Mouse (Mus musculus) midbrain, embryonic 11.5 days (tissue): ENCODE data around the gene Src. TPM values are rescaled to one million over a fixed set of nuclear protein-coding genes. Genes with fewer than 3 reads are reported as not detected.

ENCODE experiments used
- ATAC-seq: fragments of 200-750 bp; cut with Nextera tagmentation; 2 replicates; pipeline ENCODE4 v1.8.0; 2017; ENCODE audit warnings: moderate TSS enrichment, moderate library complexity; ENCODE audit not compliant: low FRiP score
- DNase-seq: peaks from one replicate; pipeline ENCODE4 v3.0.0; 2015; ENCODE audit warnings: low spot score; ENCODE audit errors: missing footprints
- H3K27ac ChIP-seq: fragments of 300-500 bp; sonication (generic); 2 replicates; pipeline ENCODE4 v1.5.1; 2014; ENCODE audit warnings: low read depth, low read length
- H3K27me3 ChIP-seq: fragments of 300-500 bp; sonication (generic); 2 replicates; pipeline ENCODE4 v1.6.1; 2014; ENCODE audit warnings: mild to moderate bottlenecking, low read length, moderate library complexity, mixed read lengths; ENCODE audit not compliant: control insufficient read depth, insufficient read depth
- H3K36me3 ChIP-seq: fragments of 300-500 bp; sonication (generic); 2 replicates; pipeline ENCODE4 v1.6.1; 2014; ENCODE audit warnings: mild to moderate bottlenecking, low read length, moderate library complexity, mixed read lengths; ENCODE audit not compliant: control insufficient read depth, insufficient read depth
- H3K4me1 ChIP-seq: fragments of 300-500 bp; sonication (generic); 2 replicates; pipeline ENCODE4 v1.6.1; 2014; ENCODE audit warnings: low read length; ENCODE audit not compliant: control insufficient read depth, insufficient read depth
- H3K4me2 ChIP-seq: fragments of 300-500 bp; sonication (generic); 2 replicates; pipeline ENCODE4 v1.6.1; 2014; ENCODE audit warnings: mild to moderate bottlenecking, moderate library complexity
- H3K4me3 ChIP-seq: fragments of 300-500 bp; sonication (generic); 2 replicates; pipeline ENCODE4 v1.5.1; 2014; ENCODE audit warnings: low read depth, low read length
- H3K9ac ChIP-seq: fragments of 300-500 bp; sonication (generic); 2 replicates; pipeline ENCODE4 v1.6.1; 2014; ENCODE audit warnings: low read length
- H3K9me3 ChIP-seq: fragments of 300-500 bp; sonication (generic); 2 replicates; pipeline ENCODE4 v1.6.1; 2016; ENCODE audit warnings: low read length; ENCODE audit not compliant: control insufficient read depth
- WGBS: fragments of 180-500 bp; shearing (Covaris S2); extraction: QIAGEN DNeasy Blood & Tissue Kit; methylation state at CpG from one replicate; pipeline ENCODE4 v1.1.7; 2014; 5-methylcytosine and 5-hydroxymethylcytosine counted together
- polyA plus RNA-seq: library from polyadenylated mRNA; unstranded; fragments of >200 nt; fragmentation: Nextera tagmentation; extraction: Ambion mirVana; gene quantifications from 2 replicates; pipeline ENCODE4 v1.2.1, GENCODE M21; 2014

Src gene
- polyA plus RNA-seq, 1 experiment from 2014 or later: 14.0 TPM

- peaks cover 2% of the 10 kb centered on the region for H3K36me3 ChIP-seq
- H3K27me3 ChIP-seq: no peaks in the 10 kb centered on the region
- H3K9ac ChIP-seq: no peak overlapping the region
- H3K4me2 ChIP-seq: no peak overlapping the region
- ATAC-seq (no peak), DNase-seq (peak; percentile 12)
- H3K27ac ChIP-seq: no peak overlapping the region
- no peak overlapping the region for H3K4me3 ChIP-seq
- H3K4me1 ChIP-seq: no peaks in the 10 kb centered on the region
- WGBS: 98% methylated on average over 2 of the region's 2 CpGs
- H3K9me3 ChIP-seq: no peaks in the 10 kb centered on the region
These were observed 25.9 kb upstream of the Src start for GRCm38 (mm10) chr2:157392331-157392730.

- Histone ChIP-seq H3K9me3 (no peaks in the 10 kb centered on the region; the same call in 1 of the 2 replicates), H3K27ac (no peak overlapping the region), H3K36me3 (peaks cover 2% of the 10 kb centered on the region; the same call in 1 of the 2 replicates), H3K27me3 (no peaks in the 10 kb centered on the region), H3K9ac (no peak overlapping the region), H3K4me3 (no peak overlapping the region), H3K4me1 (no peaks in the 10 kb centered on the region), H3K4me2 (no peak overlapping the region)
- DNase-seq (no peak), ATAC-seq (no peak)
- WGBS: 97% methylated on average over 4 of the region's 4 CpGs
These were observed 24.7 kb upstream of the Src start for GRCm38 (mm10) chr2:157393549-157393948.

- no peak overlapping the region for H3K4me3 ChIP-seq
- DNase-seq (peak; percentile 31), ATAC-seq (no peak)
- H3K9ac ChIP-seq: no peak overlapping the region
- no peaks in the 10 kb centered on the region for H3K4me1 ChIP-seq
- H3K27ac ChIP-seq: no peak overlapping the region
- H3K9me3 ChIP-seq: no peaks in the 10 kb centered on the region; the same call in 1 of the 2 replicates
- H3K4me2 ChIP-seq: no peak overlapping the region
- peaks cover 2% of the 10 kb centered on the region; the same call in 1 of the 2 replicates for H3K36me3 ChIP-seq
- no peaks in the 10 kb centered on the region for H3K27me3 ChIP-seq
- WGBS: 81% methylated on average over 6 of the region's 6 CpGs
These were observed 23.4 kb upstream of the Src start for GRCm38 (mm10) chr2:157394868-157395267.

GRCm38 (mm10) chr2:157395371-157395770 lies 22.9 kb upstream of the Src start:
- no peak overlapping the region for H3K4me3 ChIP-seq
- peaks cover 2% of the 10 kb centered on the region; the same call in 1 of the 2 replicates for H3K36me3 ChIP-seq
- ATAC-seq (no peak), DNase-seq (peak; percentile 8)
- no peak overlapping the region for H3K9ac ChIP-seq
- H3K27ac ChIP-seq: no peak overlapping the region
- no peak overlapping the region for H3K4me2 ChIP-seq
- H3K4me1 ChIP-seq: no peaks in the 10 kb centered on the region
- no peaks in the 10 kb centered on the region for H3K27me3 ChIP-seq
- WGBS: 77% methylated on average over 5 of the region's 5 CpGs
- H3K9me3 ChIP-seq: no peaks in the 10 kb centered on the region; the same call in 1 of the 2 replicates

GRCm38 (mm10) chr2:157395960-157396359 lies 22.3 kb upstream of the Src start:
- WGBS: 58% methylated on average over 13 of the region's 13 CpGs
- no peaks in the 10 kb centered on the region for H3K27me3 ChIP-seq
- no peak overlapping the region for H3K4me3 ChIP-seq
- H3K36me3 ChIP-seq: peaks cover 2% of the 10 kb centered on the region; the same call in 1 of the 2 replicates
- no peaks in the 10 kb centered on the region for H3K4me1 ChIP-seq
- no peak overlapping the region for H3K9ac ChIP-seq
- no peak overlapping the region for H3K27ac ChIP-seq
- no peak for ATAC-seq
- no peak overlapping the region for H3K4me2 ChIP-seq
- H3K9me3 ChIP-seq: no peaks in the 10 kb centered on the region; the same call in 1 of the 2 replicates
- DNase-seq: peak; percentile 72

GRCm38 (mm10) chr2:157397376-157397775 lies 20.9 kb upstream of the Src start:
- no peak overlapping the region for H3K9ac ChIP-seq
- peaks cover 2% of the 10 kb centered on the region; the same call in 1 of the 2 replicates for H3K36me3 ChIP-seq
- no peaks in the 10 kb centered on the region; the same call in 1 of the 2 replicates for H3K9me3 ChIP-seq
- WGBS: 89% methylated on average over 4 of the region's 4 CpGs
- no peak overlapping the region for H3K27ac ChIP-seq
- H3K4me3 ChIP-seq: no peak overlapping the region
- ATAC-seq: no peak
- H3K4me2 ChIP-seq: no peak overlapping the region
- H3K4me1 ChIP-seq: no peaks in the 10 kb centered on the region
- DNase-seq: peak; percentile 64
- H3K27me3 ChIP-seq: no peaks in the 10 kb centered on the region

GRCm38 (mm10) chr2:157398539-157398938 lies 19.7 kb upstream of the Src start:
- ATAC-seq: no peak

GRCm38 (mm10) chr2:157399797-157400196 lies 18.4 kb upstream of the Src start:
- WGBS: 94% methylated on average over 10 of the region's 10 CpGs
- ATAC-seq (no peak), DNase-seq (no peak)
- Histone ChIP-seq H3K36me3 (no peaks in the 10 kb centered on the region), H3K4me1 (no peaks in the 10 kb centered on the region), H3K4me3 (no peak overlapping the region), H3K27me3 (no peaks in the 10 kb centered on the region), H3K4me2 (no peak overlapping the region), H3K27ac (no peak overlapping the region), H3K9ac (no peak overlapping the region), H3K9me3 (no peaks in the 10 kb centered on the region; the same call in 1 of the 2 replicates)

More at GRCm38 (mm10) chr2:157398539-157398938, 19.7 kb upstream of the Src start:
- H3K4me1 ChIP-seq: no peaks in the 10 kb centered on the region
- H3K27ac ChIP-seq: no peak overlapping the region
- no peaks in the 10 kb centered on the region for H3K36me3 ChIP-seq
- DNase-seq: peak; percentile 31
- H3K9me3 ChIP-seq: no peaks in the 10 kb centered on the region; the same call in 1 of the 2 replicates
- no peak overlapping the region for H3K4me2 ChIP-seq
- no peak overlapping the region for H3K9ac ChIP-seq
- no peak overlapping the region for H3K4me3 ChIP-seq
- WGBS: 95% methylated on average over 4 of the region's 4 CpGs
- H3K27me3 ChIP-seq: no peaks in the 10 kb centered on the region

- no peaks in the 10 kb centered on the region for H3K4me1 ChIP-seq
- H3K27ac ChIP-seq: no peak overlapping the region
- H3K36me3 ChIP-seq: no peaks in the 10 kb centered on the region
- no peak overlapping the region for H3K9ac ChIP-seq
- 93% methylated on average over 6 of the region's 6 CpGs for WGBS
- H3K4me3 ChIP-seq: no peak overlapping the region
- no peak overlapping the region for H3K4me2 ChIP-seq
- DNase-seq: no peak
- no peaks in the 10 kb centered on the region for H3K27me3 ChIP-seq
- no peaks in the 10 kb centered on the region; the same call in 1 of the 2 replicates for H3K9me3 ChIP-seq
- no peak for ATAC-seq
These were observed 17.8 kb upstream of the Src start for GRCm38 (mm10) chr2:157400491-157400890.
